8 mouse cellular contexts compared by ENCODE assay signal in the genomic region with DNA sequence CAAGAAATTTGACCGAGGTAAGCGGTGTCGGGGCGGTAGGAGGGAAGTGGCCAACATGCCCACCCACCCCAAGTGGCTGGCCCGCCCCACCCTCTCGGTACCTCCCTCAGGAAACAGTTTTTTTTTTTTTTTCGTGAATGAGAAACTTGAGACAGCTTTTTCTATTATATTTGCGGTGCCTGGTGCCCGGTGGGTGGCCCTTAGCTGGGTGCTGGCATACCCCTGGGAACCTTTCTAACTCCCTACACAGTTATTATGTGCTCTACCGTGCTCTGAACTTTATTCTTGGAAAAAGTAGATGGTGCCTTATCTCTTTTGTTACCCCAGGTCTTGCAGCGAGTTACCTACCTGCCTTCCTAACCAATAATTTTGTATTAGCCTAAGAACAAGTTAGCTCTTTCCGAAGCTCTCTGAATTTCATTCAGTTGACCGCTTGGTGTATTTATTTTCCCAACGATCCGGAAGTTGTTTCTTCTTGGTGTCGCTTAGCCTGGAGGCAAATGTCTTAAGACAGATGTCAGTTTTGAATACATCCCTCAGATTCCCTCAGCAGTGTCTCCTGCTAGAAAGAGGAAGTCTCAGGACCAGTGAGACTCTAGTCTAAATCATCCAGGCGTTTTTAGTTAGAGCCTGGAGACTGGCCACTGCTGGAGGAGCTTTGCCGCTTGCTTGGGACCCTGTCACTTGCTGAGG. TPM values are rescaled to one million over a fixed set of nuclear protein-coding genes. Genes with fewer than 3 reads are reported as not detected.
DNase-seq lines count a peak whose midpoint lies in the region; ATAC-seq lines count a peak whose summit lies in the region.

No protein-coding gene starts in this region.

- peaks cover 29% of the 10 kb centered on the region for H3K36me3 ChIP-seq in kidney, embryonic 14.5 days (ENCODE audit: control insufficient read depth, insufficient read depth, low read length)
- H3K36me3 ChIP-seq in hindbrain, embryonic 12.5 days: peaks cover 11% of the 10 kb centered on the region
- H3K36me3 ChIP-seq in midbrain, embryonic 14.5 days (ENCODE audit: control insufficient read depth, insufficient read depth, low read length): peaks cover 27% of the 10 kb centered on the region

- peak; percentile 13 for ATAC-seq in kidney, embryonic 14.5 days (ENCODE audit: low FRiP score, low TSS enrichment)
- ATAC-seq in hindbrain, embryonic 12.5 days (ENCODE audit: low FRiP score): no peak; the same call in 1 of the 2 replicates
- no peak for ATAC-seq in midbrain, embryonic 14.5 days (ENCODE audit: low FRiP score, low TSS enrichment)
- no peak for ATAC-seq in activated CD4-positive, CD25-positive, alpha-beta regulatory T cell, adult 4 months

- peak overlapping the region; percentile 97 for H3K27ac ChIP-seq in kidney, embryonic 14.5 days (ENCODE audit: low read depth, low read length)
- peak overlapping the region; percentile 93; the same call in 1 of the 2 replicates for H3K27ac ChIP-seq in hindbrain, embryonic 12.5 days
- peak overlapping the region; percentile 89; the same call in 1 of the 2 replicates for H3K27ac ChIP-seq in midbrain, embryonic 14.5 days (replicated peaks; ENCODE audit: low read depth, low read length)

- H3K9me3 ChIP-seq in kidney, embryonic 14.5 days (ENCODE audit: control insufficient read depth, low read length): no peaks in the 10 kb centered on the region
- H3K9me3 ChIP-seq in hindbrain, embryonic 12.5 days (replicated peaks): no peaks in the 10 kb centered on the region
- no peaks in the 10 kb centered on the region for H3K9me3 ChIP-seq in midbrain, embryonic 14.5 days (ENCODE audit: control insufficient read depth, low read length)

- intact Hi-C loops in gastrocnemius, postnatal 36 days (cut with DNase I): no loop called here

- WGBS in kidney, embryonic 14.5 days: 2% methylated on average over 18 of the region's 18 CpGs
- WGBS in hindbrain, embryonic 12.5 days: 3% methylated on average over 18 of the region's 18 CpGs
- WGBS in midbrain, embryonic 14.5 days: 4% methylated on average over 18 of the region's 18 CpGs

- H3K27me3 ChIP-seq in kidney, embryonic 14.5 days (ENCODE audit: control insufficient read depth, insufficient read depth, low read length): no peaks in the 10 kb centered on the region
- no peaks in the 10 kb centered on the region for H3K27me3 ChIP-seq in hindbrain, embryonic 12.5 days
- no peaks in the 10 kb centered on the region for H3K27me3 ChIP-seq in midbrain, embryonic 14.5 days (ENCODE audit: control insufficient read depth, insufficient read depth, low read length)

- no peak for DNase-seq in kidney, adult 18-20 months
- peak; percentile 81 for DNase-seq in MEL-GATA-1-ER (ENCODE audit: extremely low read depth, low read depth)
- DNase-seq in midbrain, embryonic 14.5 days: no peak
- no peak for DNase-seq in gastrocnemius, postnatal 25 days
- DNase-seq in gastrocnemius, postnatal 36 days: no peak

- H3K4me1 ChIP-seq in kidney, embryonic 14.5 days (ENCODE audit: control insufficient read depth, insufficient read depth, low read length): peaks cover 13% of the 10 kb centered on the region; the same call in 1 of the 2 replicates
- H3K4me1 ChIP-seq in hindbrain, embryonic 12.5 days: peaks cover 46% of the 10 kb centered on the region
- peaks cover 31% of the 10 kb centered on the region for H3K4me1 ChIP-seq in midbrain, embryonic 14.5 days (ENCODE audit: control insufficient read depth, insufficient read depth, low read length)

- peak overlapping the region; percentile 63 for H3K9ac ChIP-seq in kidney, embryonic 14.5 days (ENCODE audit: low read depth, low read length)
- peak overlapping the region; percentile 83 for H3K9ac ChIP-seq in hindbrain, embryonic 12.5 days
- H3K9ac ChIP-seq in midbrain, embryonic 14.5 days (replicated peaks; ENCODE audit: low read length): peak overlapping the region; percentile 78

- peak overlapping the region; percentile 61 for H3K4me3 ChIP-seq in kidney, embryonic 14.5 days (ENCODE audit: low read length)
- H3K4me3 ChIP-seq in hindbrain, embryonic 12.5 days: peak overlapping the region; percentile 67
- H3K4me3 ChIP-seq in midbrain, embryonic 14.5 days (replicated peaks; ENCODE audit: low read depth, low read length): peak overlapping the region; percentile 66

- H3K4me2 ChIP-seq in kidney, embryonic 14.5 days (replicated peaks; ENCODE audit: low read depth, low read length): peak overlapping the region; percentile 80
- H3K4me2 ChIP-seq in hindbrain, embryonic 12.5 days (replicated peaks): peak overlapping the region; percentile 89
- H3K4me2 ChIP-seq in midbrain, embryonic 14.5 days (ENCODE audit: low read length): peak overlapping the region; percentile 94

RNA-seq across cellular contexts. Expression of a gene that starts 0.6 kb away (rescaled TPM):
- 15.5 and 17.3 TPM in 2 replicates for polyA plus RNA-seq in kidney, embryonic 14.5 days (2014; fragmentation: Nextera tagmentation; extraction: Ambion mirVana)
- 40.0 and 40.5 TPM in 2 replicates for polyA plus RNA-seq in hindbrain, embryonic 12.5 days (2016; fragmentation: Nextera tagmentation; extraction: Ambion mirVana)
- 27.2 and 30.9 TPM in 2 replicates for polyA plus RNA-seq in midbrain, embryonic 14.5 days (2014; fragmentation: Nextera tagmentation; extraction: Ambion mirVana)
- total RNA-seq in gastrocnemius, postnatal 25 days (2021): 1 to 10 TPM; 2.0 to 3.2 TPM
- 1 to 10 TPM; 1.3 to 2.0 TPM for polyA plus RNA-seq in activated CD4-positive, CD25-positive, alpha-beta regulatory T cell, adult 4 months (2017; shearing (Covaris generic))
- 1 to 10 TPM in 1 of 2 experiments, under 1 TPM in 1; 0.99 to 1.0 TPM for total RNA-seq in gastrocnemius, postnatal 36 days (2021)

RNA-seq across cellular contexts. Expression of a gene that starts 0.7 kb away (rescaled TPM):
- 147 and 172 TPM in 2 replicates for polyA plus RNA-seq in kidney, embryonic 14.5 days (2014; fragmentation: Nextera tagmentation; extraction: Ambion mirVana)
- polyA plus RNA-seq in hindbrain, embryonic 12.5 days (2016; fragmentation: Nextera tagmentation; extraction: Ambion mirVana): 68.6 and 80.7 TPM in 2 replicates
- polyA plus RNA-seq in midbrain, embryonic 14.5 days (2014; fragmentation: Nextera tagmentation; extraction: Ambion mirVana): 89.6 and 95.7 TPM in 2 replicates
- 1 to 10 TPM; 8.2 to 8.3 TPM for total RNA-seq in gastrocnemius, postnatal 25 days (2021)
- 10 to 100 TPM; 72.6 to 80.2 TPM for polyA plus RNA-seq in activated CD4-positive, CD25-positive, alpha-beta regulatory T cell, adult 4 months (2017; shearing (Covaris generic))
- 1 to 10 TPM; 7.7 to 9.3 TPM for total RNA-seq in gastrocnemius, postnatal 36 days (2021)

RNA-seq across cellular contexts. Expression of a gene that starts 14.8 kb away (rescaled TPM):
- 3.9 and 4.6 TPM in 2 replicates for polyA plus RNA-seq in kidney, embryonic 14.5 days (2014; fragmentation: Nextera tagmentation; extraction: Ambion mirVana)
- 6.0 and 6.4 TPM in 2 replicates for polyA plus RNA-seq in hindbrain, embryonic 12.5 days (2016; fragmentation: Nextera tagmentation; extraction: Ambion mirVana)
- 6.3 and 8.2 TPM in 2 replicates for polyA plus RNA-seq in midbrain, embryonic 14.5 days (2014; fragmentation: Nextera tagmentation; extraction: Ambion mirVana)
- total RNA-seq in gastrocnemius, postnatal 25 days (2021): 1 to 10 TPM; 3.2 to 3.6 TPM
- polyA plus RNA-seq in activated CD4-positive, CD25-positive, alpha-beta regulatory T cell, adult 4 months (2017; shearing (Covaris generic)): not detected
- 1 to 10 TPM; 2.3 to 3.0 TPM for total RNA-seq in gastrocnemius, postnatal 36 days (2021)

RNA-seq across cellular contexts. Expression of a gene that starts 16.2 kb away (rescaled TPM):
- polyA plus RNA-seq in kidney, embryonic 14.5 days (2014; fragmentation: Nextera tagmentation; extraction: Ambion mirVana): 0.89 and 1.2 TPM in 2 replicates
- 0.96 and 0.98 TPM in 2 replicates for polyA plus RNA-seq in hindbrain, embryonic 12.5 days (2016; fragmentation: Nextera tagmentation; extraction: Ambion mirVana)
- 0.99 and 1.4 TPM in 2 replicates for polyA plus RNA-seq in midbrain, embryonic 14.5 days (2014; fragmentation: Nextera tagmentation; extraction: Ambion mirVana)
- total RNA-seq in gastrocnemius, postnatal 25 days (2021): 1 to 10 TPM; 2.1 to 3.0 TPM
- under 1 TPM in 1 of 2 experiments, not detected in 1; 0.26 TPM for polyA plus RNA-seq in activated CD4-positive, CD25-positive, alpha-beta regulatory T cell, adult 4 months (2017; shearing (Covaris generic))
- total RNA-seq in gastrocnemius, postnatal 36 days (2021): 1 to 10 TPM; 3.6 to 4.0 TPM

RNA-seq across cellular contexts. Expression of a gene that starts 25.1 kb away (rescaled TPM):
- polyA plus RNA-seq in kidney, embryonic 14.5 days (2014; fragmentation: Nextera tagmentation; extraction: Ambion mirVana): 3.8 and 5.5 TPM in 2 replicates
- polyA plus RNA-seq in hindbrain, embryonic 12.5 days (2016; fragmentation: Nextera tagmentation; extraction: Ambion mirVana): 19.4 and 19.8 TPM in 2 replicates
- polyA plus RNA-seq in midbrain, embryonic 14.5 days (2014; fragmentation: Nextera tagmentation; extraction: Ambion mirVana): 45.3 and 50.1 TPM in 2 replicates
- total RNA-seq in gastrocnemius, postnatal 25 days (2021): 10 to 100 TPM; 31.5 to 57.0 TPM
- polyA plus RNA-seq in activated CD4-positive, CD25-positive, alpha-beta regulatory T cell, adult 4 months (2017; shearing (Covaris generic)): 1 to 10 TPM in 1 of 2 experiments, not detected in 1; 1.2 TPM
- 10 to 100 TPM; 50.1 to 79.3 TPM for total RNA-seq in gastrocnemius, postnatal 36 days (2021)
